Mouse (Mus musculus): Measurements from ENCODE around the gene Crygn. TPM values are rescaled to one million over a fixed set of nuclear protein-coding genes. Genes with fewer than 3 reads are reported as not detected.

The Crygn gene
- total and polyA plus RNA-seq, 3 experiments: 2.0 TPM; not detected in 2

DNA sequence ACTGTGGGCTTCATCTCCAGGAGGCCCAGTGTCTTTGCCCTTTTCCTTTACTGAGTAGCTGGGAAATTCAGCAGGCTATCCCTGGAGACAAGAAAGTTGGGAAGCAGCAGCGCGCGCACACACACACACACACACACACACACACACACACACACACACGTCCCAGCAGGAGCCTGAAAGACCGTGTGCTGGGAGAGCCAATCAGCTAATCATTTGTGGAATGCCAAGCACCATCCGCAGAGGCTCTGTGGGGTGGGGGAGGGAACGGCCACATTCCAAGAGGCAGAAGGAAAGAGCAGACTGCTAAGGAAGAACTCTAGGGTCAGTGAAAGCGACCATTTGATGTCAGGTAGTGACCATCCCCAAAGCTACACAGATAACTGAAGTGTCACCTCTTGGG lies 24.7 kb downstream of the Crygn start:
- Histone ChIP-seq H3K9me3 (replicated peaks; ENCODE audit: low read length) (no peaks in the 10 kb centered on the region), H3K4me3 (replicated peaks in 1 of 3; ENCODE audit: low read depth in 2 of 3, low read length in 2 of 3, poor library complexity in 1 of 3) (no peak overlapping the region), H3K27me3 (replicated peaks) (no peaks in the 10 kb centered on the region), H3K4me1 (ENCODE audit: control insufficient read depth in 1 of 2, insufficient read depth in 2 of 2) (no peaks in the 10 kb centered on the region), H3K79me2 (replicated peaks; ENCODE audit: control insufficient read depth, extremely low read depth, insufficient read depth, poor library complexity, severe bottlenecking) (no peaks in the 10 kb centered on the region), H3K4me2 (ENCODE audit: insufficient read depth, low read depth, poor library complexity, severe bottlenecking) (no peak overlapping the region), H3K36me3 (replicated peaks in 1 of 2; ENCODE audit: control insufficient read depth in 1 of 2, insufficient read depth in 1 of 2, low read length in 1 of 2) (no peaks in the 10 kb centered on the region), H3K27ac (ENCODE audit: insufficient read depth, low read depth) (no peak overlapping the region), H3K9ac (ENCODE audit: insufficient read depth, low read depth) (no peak overlapping the region)
- TF ChIP-seq NRF1 (IDR thresholded peaks at IDR 0.05; ENCODE audit: low read depth, low read length): no peak
- TF ChIP-seq MAZ (IDR thresholded peaks at IDR 0.05; ENCODE audit: low read depth, low read length): no peak
- no peak for TF ChIP-seq ETS1 (conservative IDR thresholded peaks at IDR 0.05; ENCODE audit: low read depth, low read length)
- DNase-seq (ENCODE audit: extremely low read depth): no peak
- dilution Hi-C loops (cut with MboI; ENCODE audit: extremely low pct_ligation_motif_present, extremely low pct_unique_long_range_greater_than_20kb, low sequenced_read_pairs) (no loop called here), in situ Hi-C loops (cut with MboI; ENCODE audit: low pct_ligation_motif_present, low pct_unique_long_range_greater_than_20kb, low sequenced_read_pairs) (no loop called here)

- no peaks in the 10 kb centered on the region for H3K36me3 ChIP-seq (replicated peaks in 1 of 2; ENCODE audit: control insufficient read depth in 1 of 2, insufficient read depth in 1 of 2, low read length in 1 of 2)
- H3K27ac ChIP-seq (ENCODE audit: insufficient read depth, low read depth): no peak overlapping the region
- no peak overlapping the region for H3K4me3 ChIP-seq (replicated peaks in 1 of 3; ENCODE audit: low read depth in 2 of 3, low read length in 2 of 3, poor library complexity in 1 of 3)
- no peaks in the 10 kb centered on the region for H3K4me1 ChIP-seq (ENCODE audit: control insufficient read depth in 1 of 2, insufficient read depth in 2 of 2)
- TF ChIP-seq MEF2A (IDR thresholded peaks at IDR 0.05; ENCODE audit: borderline replicate concordance, low read depth, low read length) (no peak), POLR2AphosphoS2 (IDR thresholded peaks at IDR 0.05; ENCODE audit: low read depth, low read length) (no peak), MAFK (IDR thresholded peaks at IDR 0.05; ENCODE audit: insufficient replicate concordance, low read length) (no peak), SMC3 (IDR thresholded peaks at IDR 0.05; ENCODE audit: low read depth, low read length) (no peak), MAX (IDR thresholded peaks at IDR 0.05; ENCODE audit: low read length) (no peak), NELFE (IDR thresholded peaks at IDR 0.05; ENCODE audit: low read depth, low read length) (no peak), CHD1 (IDR thresholded peaks at IDR 0.05; ENCODE audit: low read depth, low read length) (no peak), RCOR1 (conservative IDR thresholded peaks at IDR 0.05; ENCODE audit: low read depth, low read length) (no peak), TBP (conservative IDR thresholded peaks at IDR 0.05; ENCODE audit: low read depth, low read length) (no peak), GABPA (IDR thresholded peaks at IDR 0.05; ENCODE audit: insufficient replicate concordance, low read depth, low read length) (no peak), ZNF384 (IDR thresholded peaks at IDR 0.05; ENCODE audit: low read depth, low read length) (no peak), TCF12 (IDR thresholded peaks at IDR 0.05; ENCODE audit: low read depth, low read length) (no peak), MXI1 (IDR thresholded peaks at IDR 0.05; ENCODE audit: low read depth, low read length) (no peak), ZMIZ1 (IDR thresholded peaks at IDR 0.05; ENCODE audit: low read depth, low read length) (no peak), SIN3A (IDR thresholded peaks at IDR 0.05; ENCODE audit: low read length) (no peak), EP300 (IDR thresholded peaks at IDR 0.05; ENCODE audit: low read length) (no peak), KAT2A (IDR thresholded peaks at IDR 0.05; ENCODE audit: insufficient replicate concordance, low read length) (no peak)
- H3K4me2 ChIP-seq (ENCODE audit: insufficient read depth, low read depth, poor library complexity, severe bottlenecking): no peak overlapping the region
- H3K27me3 ChIP-seq (replicated peaks): no peaks in the 10 kb centered on the region
- no peak overlapping the region for H3K9ac ChIP-seq (ENCODE audit: insufficient read depth, low read depth)
- dilution Hi-C loops (cut with MboI; ENCODE audit: extremely low pct_ligation_motif_present, extremely low pct_unique_long_range_greater_than_20kb, low sequenced_read_pairs): no loop called here
- no peaks in the 10 kb centered on the region for H3K9me3 ChIP-seq (replicated peaks; ENCODE audit: low read length)
- H3K79me2 ChIP-seq (replicated peaks; ENCODE audit: control insufficient read depth, extremely low read depth, insufficient read depth, poor library complexity, severe bottlenecking): no peaks in the 10 kb centered on the region
- no peak for DNase-seq (ENCODE audit: extremely low read depth)
- in situ Hi-C loops (cut with MboI; ENCODE audit: low pct_ligation_motif_present, low pct_unique_long_range_greater_than_20kb, low sequenced_read_pairs): no loop called here
Measured at GRCm38 (mm10) chr5:24730986-24731385, 26.8 kb downstream of the Crygn start.
